Mouse (Mus musculus): ENCODE measurements at regions not wholly inside any gene's neighbourhood (a gene's known extent, or its start where the extent isn't known, plus 50 kb on each side); places are given as distances from the start of the nearest gene placed in this dataset.

DNA sequence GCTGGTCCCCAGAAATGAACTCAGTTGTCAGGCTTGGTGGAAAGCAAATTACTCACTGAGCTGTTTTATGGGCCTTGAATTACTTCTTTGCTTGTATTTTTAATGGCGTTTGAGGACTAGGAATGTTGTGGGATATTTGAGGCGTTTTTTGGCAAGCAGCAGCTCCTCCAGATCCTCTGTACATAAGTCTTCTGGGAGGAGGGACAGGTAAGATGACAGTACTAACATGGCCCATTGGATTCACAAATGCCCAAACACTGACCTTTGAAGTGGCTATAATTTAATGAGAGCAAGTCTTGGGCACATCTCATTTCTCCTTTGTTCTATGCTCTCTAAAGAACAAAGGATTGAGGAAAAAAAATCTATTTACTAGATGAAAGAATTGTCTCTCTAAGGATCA, 286.3 kb downstream of the Gm21750 start:
- intact Hi-C loops (cut with DNase I) = no loop called here
- DNase-seq = no peak

DNA sequence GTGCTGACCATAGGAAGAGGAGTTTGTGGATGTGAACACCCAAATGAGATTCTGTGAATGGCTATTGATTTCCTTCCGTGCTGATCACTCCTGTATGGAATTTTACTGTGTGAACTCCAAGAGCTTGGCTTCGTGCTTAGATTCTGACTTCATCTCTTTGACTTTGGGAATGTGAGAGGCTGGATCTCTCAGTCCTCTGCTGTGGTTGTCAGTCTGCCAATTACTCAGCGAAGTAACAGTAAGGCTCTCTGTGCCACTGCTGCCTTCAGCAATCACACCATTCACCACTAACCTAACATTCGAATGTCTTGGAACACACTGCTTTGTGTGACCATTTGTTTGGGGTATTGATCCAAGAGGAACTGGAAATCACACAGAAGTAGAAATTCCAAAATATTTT, 291.5 kb downstream of the Gm21750 start:
- DNase-seq = no peak
- intact Hi-C loops (cut with DNase I) = no loop called here

DNA sequence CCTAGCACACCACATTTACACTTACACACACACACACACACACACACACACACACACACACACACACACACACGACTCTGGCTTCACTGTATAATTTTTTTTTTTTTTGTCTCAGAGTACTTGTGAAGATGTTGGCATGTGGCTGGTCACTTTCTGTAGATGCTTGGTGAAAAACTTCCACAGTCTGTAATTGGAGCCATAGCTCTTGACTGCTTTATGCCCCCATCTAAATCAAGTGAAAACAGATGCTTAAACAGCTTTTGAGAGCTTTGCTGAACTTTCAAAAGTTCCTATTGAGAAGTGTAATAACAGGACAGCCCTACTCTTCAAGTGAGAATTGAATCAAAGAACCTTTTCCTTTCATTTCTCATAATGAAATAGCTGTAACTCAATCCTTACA, 317.7 kb downstream of the Gm21750 start:
- intact Hi-C loops (cut with DNase I) = no loop called here
- no peak for DNase-seq

DNA sequence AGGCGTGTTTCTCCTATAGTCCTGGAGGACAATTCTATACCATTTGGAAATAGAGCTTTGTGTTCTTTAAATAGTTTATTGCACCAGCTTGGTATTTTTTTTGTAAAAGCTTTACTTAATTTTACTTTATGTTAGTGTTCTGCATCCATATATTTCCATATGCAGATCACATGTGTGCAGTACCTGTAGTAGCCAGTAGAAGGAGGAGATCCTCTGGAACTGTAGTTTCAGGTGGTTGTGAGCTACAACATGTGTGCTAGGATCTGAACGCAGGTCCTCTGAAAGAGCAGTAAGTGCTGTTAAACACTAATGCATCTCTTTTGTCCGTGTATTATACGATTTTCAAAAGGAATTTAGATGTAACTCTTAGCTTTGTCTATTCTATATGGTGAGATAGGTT, 335.2 kb downstream of the Gm21750 start:
- intact Hi-C loops (cut with DNase I) = no loop called here
- DNase-seq = no peak

DNA sequence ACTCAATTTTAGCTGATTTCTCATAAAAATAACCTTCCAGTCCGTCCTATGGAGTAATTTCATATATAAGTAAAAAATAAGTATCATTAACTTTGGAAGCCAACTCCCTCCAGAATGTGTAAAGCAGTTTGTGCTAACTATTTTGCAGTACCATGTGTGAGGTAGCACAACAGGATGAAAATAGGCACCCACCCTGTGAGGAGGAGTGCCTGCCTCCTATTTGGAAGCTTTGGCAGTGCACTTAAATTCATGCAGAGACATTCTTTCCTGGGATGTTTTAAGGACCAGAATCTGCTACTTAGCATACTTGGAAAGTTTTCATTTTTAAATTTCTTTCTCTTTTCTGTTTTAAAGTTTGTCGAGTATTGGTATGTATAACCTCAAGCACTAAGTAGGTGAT, 336.8 kb downstream of the Gm21750 start:
- intact Hi-C loops (cut with DNase I) = no loop called here
- no peak for DNase-seq

DNA sequence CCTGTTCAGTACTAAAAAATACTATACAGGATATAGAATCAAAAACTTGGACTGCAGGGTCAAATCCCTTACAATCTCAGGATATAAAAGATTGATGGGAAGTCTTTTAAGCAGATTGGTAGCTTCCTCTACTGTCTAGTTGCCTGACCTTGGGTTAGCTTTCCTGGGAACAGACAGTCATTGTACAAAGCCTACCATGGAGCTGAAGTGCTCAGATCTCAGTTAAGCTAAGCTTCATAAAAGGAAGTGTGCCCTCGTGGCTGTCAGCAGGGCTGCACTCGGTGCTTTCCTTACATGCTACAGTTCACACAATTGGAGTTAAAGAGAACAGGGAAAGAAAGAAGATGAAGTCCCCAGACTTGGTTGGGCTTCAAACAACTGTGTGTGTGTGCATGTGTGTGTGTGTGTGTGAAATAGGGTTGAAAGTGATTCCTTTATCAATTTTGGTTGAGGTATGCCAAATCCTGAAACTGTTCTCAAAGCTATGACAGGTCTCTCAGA, 338.4 kb downstream of the Gm21750 start:
- intact Hi-C loops (cut with DNase I) = no loop called here
- DNase-seq = no peak

DNA sequence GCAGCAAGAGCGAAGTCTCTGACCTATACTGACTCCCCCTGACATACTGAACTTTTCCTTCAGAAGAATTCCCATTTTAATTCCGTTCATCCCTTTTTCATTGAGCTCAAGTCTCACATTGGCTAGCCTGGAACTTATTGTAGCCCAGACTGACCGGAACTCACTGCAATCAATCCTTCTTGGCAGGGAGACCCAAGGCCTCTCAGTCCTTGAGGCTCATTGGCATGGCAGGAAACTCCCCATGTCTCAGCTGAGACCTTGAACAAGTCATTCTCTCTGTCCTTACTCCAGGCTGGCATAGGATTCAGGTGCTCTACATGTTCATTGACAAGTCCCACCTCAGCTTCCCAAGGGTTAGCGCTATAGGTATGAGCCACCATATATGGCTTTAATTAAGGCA, 345.9 kb downstream of the Gm21750 start:
- intact Hi-C loops (cut with DNase I) = no loop called here
- no peak for DNase-seq

DNA sequence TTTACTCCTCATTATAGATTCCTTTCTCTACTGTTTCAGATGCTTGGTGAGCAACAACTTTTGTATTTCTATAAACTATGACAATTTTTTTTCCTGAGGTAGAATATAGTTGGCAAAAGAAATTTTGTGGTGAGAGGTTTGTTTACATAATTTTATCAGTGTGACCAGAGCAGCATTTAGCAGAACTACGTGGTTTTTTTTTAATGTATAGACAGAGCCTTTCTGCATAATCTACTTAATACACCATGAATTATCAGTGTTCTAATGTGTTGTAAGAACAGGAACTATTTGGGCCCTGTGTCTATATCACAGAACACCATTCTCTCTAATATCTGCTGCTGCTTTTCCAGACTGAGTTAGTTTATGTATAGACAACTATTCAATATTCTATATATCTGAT, 350.5 kb downstream of the Gm21750 start:
- intact Hi-C loops (cut with DNase I) = no loop called here

DNA sequence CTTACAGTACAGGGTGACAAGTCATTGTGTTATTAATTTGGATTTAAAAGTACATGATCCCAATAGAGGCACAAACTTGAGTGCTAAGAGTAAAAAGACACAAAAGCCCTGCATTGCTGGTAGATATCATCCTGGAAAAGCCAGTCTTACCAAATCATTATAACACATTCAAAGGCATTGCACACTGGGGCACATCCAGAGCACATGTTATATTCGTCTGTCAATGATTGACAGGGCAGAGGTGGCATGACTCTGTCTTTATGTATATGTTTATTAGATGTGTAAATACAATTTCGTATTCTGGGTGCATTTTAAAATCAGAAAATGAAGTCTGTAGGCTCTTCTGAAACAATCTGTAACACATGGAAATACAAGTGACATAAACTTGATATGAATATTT, 358.4 kb downstream of the Gm21750 start:
- DNase-seq = no peak
- intact Hi-C loops (cut with DNase I) = no loop called here

More for the DNA sequence above, 350.5 kb downstream of the Gm21750 start:
- DNase-seq = no peak

DNA sequence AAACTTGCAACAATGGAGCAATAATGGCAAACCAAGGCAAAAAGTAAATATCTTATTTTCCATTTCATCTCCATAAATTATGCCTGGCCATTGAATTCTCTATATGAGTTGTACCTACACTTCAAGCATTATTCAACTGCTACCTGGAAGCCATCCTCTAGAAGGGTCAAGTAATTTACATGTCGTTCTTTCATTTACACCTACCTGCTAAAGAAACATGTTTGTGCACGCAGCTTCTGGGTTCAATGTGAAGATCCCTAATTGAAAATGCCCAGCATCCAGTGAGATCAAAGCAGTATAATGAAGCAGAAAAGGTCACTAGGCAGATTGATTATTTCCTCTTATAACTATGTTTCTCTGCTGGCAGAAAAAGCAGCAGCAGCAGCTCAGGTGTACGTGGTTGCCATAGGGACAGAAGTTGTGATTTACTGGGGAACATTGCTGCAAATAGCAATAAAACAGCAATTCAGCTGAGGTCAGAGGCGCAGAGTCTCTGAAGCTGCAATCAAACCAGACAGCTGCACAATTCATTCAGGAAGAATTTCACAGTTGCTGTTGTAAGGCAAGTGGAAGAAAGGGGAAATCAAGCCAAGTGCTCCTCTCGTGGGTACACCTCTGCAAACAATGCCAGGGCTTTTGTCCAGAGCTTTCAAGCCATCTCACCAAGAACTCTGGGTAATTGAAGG, 386.1 kb downstream of the Gm21750 start:
- DNase-seq = no peak
- intact Hi-C loops (cut with DNase I) = no loop called here

DNA sequence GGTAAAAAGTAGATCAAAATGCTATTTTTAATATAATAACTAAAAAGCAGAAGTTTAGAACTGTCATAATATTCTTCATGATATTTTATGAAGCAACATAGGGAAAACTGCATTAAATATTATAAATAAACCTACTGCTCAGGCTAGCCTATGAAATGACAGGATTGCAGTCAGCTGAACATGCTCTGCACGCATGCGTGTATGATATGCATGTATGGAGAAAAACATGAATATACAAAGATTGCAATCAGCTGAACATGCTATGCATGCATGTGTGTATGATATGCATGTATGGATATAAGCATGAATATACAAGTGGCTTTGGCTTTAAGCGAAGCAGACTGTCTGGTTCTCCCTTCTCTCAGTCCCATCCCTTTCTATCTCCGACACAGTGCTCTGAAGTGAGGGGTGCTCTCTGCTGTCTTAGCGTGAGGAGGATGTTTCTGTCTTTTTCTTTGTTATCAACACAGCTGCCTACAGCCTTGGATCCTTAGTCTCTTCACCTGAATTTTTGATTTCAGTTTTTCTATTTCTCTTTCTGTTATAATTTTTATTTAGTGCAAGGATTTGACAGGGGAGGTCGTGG, 386.8 kb downstream of the Gm21750 start:
- intact Hi-C loops (cut with DNase I) = no loop called here
- no peak for DNase-seq

DNA sequence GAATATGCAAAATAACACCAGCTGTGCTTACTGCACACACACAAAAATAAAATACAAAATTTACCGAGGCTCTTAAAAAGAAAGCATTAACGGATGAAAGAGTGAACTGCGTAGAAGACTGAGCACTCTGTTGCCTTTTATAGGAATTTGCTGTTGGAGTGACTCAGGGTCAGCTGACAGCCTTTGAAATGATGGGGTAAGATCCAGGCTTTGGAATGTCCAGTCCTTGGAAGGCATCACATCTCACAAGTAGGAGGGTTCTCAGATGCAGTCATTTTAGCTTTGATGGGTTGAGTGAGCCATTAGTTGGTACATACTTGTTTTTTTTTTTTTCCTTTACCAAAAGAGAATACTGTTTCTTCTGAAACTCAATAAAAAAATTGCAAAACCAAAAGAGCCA, 387.4 kb downstream of the Gm21750 start:
- DNase-seq = no peak
- intact Hi-C loops (cut with DNase I) = no loop called here

DNA sequence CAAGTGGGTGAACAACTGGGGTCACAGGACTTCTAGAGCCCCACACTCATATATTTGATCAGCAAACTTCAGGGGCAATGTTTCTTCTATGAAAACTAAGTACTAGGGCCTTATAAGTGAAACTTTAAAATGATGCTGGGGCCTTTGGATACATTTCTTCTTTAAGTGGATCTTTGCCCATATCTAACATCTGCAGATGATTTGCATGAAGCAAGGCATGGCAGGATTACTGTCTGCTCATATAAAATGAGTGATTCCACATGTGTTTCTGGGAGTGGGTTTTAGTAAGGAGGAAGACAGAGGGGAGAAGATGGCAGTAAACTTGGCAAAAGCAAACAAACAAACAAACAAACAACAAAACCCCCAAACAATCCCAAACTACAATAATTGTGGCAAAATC, 405.0 kb downstream of the Gm21750 start:
- intact Hi-C loops (cut with DNase I) = no loop called here
- no peak for DNase-seq

DNA sequence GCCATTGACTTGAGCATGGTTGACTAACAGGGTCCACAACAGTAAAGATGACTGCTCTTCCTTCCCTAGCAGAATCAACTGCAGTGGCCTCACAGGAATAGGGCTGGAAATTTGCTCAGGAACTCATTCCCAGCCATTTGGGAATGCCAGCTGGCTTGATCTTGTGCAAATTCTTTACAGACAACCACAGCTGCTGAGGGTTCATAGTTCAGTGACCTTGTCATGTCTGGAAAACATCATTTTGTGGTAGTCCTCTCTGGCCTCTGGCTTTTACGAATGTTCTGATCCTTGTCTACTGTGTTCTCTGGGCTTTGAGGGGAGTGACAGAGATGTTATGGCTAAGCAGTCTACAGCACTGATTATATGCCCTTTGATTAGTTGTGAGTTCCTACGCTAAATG, 432.0 kb downstream of the Gm21750 start:
- DNase-seq = no peak
- intact Hi-C loops (cut with DNase I) = no loop called here

DNA sequence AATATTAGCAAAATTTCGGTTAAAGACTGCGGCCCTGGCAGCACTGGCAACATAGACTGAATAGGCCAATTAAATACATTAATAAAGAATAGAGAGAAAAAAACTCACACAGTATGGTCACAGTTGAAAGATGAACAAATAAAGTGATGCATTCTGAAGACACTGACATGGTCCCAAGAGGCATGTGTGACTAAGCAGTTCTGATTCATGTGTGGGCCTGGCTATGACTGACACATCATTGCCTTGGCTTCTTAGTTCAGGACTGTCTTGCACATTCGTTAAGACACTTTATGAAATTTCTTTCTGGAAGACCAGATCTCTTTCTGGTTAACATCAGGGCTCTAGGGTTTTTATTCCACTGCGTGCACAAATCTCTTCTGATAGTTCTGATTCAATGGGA, 438.7 kb downstream of the Gm21750 start:
- no peak for DNase-seq
- intact Hi-C loops (cut with DNase I) = no loop called here

DNA sequence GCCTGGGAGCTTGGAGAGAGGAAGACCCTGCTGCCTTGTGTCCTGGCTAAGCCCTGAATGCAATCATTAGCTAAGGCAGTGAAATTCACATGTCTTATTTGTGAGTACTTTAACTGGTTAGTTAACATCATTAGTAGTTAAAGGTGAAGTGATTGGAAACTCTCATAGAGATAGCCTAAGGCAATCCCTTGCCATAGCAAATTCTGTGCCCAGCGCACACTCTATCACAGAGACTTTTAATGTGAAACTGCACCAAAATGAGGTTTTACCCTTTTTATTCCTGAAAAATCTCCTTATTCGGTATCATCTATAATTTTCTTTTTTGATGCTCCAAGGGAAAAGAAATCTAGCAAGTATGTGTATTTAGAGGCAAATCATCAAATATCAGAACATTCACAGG, 451.6 kb downstream of the Gm21750 start:
- no peak for DNase-seq
- intact Hi-C loops (cut with DNase I) = no loop called here

DNA sequence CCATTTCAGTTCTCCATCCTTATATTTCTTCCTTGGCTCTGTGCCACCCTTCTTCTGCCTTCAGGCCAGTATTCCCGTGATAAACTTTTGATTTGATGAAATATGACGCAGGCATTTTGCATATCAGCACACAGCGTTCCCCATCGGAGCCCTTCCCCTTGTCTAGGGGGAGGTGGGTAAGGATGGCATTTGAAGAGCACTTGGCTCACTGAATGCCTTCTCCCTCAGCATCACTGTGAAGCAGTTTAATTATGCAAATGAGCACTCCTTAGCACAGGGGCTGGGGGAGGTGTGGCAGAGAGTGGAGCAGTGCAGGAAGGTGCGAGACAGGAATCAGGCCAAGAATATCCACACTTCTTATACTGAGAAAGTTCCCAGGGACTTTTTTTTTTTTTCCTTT, 452.1 kb downstream of the Gm21750 start:
- intact Hi-C loops (cut with DNase I) = no loop called here
- no peak for DNase-seq

DNA sequence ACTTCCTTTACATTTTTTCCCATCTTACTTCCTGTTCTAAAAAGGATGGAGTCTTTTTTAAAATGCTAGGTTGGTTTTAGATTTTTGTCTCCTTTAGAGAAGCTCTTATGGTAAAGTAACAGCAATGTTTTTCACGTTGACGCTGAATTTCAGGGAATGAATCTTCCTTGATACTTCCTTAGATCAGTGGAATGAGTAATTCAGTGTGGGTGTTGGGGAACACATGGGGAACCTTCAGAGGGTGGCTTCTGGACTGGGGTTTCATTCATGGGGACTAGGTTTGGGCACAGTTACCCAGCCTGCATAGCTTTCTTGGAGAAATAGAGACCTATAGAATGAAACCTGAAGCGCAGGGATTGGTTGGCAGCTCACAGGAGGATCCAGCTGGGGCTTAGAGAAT, 452.5 kb downstream of the Gm21750 start:
- intact Hi-C loops (cut with DNase I) = no loop called here
- no peak for DNase-seq

DNA sequence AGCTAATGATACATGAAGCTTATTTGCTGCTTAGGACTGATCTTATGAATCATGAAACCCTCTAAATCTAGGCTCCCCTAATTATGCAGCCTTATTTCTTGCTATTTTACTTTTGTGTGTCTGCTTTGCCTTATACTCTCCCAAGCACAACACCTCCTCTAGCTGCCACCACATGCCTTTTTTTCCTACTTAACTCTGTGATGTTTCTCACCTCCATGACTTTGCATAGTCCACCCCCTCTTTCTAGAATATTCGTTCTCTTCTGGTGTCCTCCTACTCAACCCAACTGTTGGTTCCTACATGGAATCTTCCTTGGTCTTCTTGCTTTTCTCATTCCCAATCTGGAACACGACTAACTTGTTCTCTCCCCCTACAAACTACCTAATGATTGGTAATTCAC, 456.7 kb downstream of the Gm21750 start:
- intact Hi-C loops (cut with DNase I) = no loop called here

DNA sequence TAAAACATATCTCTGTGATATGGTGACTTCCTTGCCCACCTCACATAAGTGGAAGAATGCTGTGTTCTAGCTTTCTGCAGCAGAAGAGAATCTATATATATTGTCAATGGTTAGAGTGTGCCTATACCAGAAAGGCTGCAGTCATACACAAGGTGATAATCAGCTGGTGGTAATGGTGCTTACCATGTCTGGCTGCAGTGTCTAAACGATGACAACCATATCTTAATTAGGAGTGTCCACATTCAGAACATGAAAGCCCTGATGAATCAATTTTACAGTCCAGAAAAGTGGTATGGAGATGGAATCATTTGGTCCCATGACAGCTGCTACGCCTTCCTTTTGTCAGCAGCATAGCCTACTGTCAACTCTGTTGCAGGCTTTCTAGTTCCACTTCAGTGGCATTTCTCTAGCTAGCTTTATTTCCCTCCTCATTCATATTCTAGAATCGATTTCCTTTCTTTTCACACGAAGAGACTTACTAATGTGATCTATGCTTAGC, 484.2 kb downstream of the Gm21750 start:
- no peak for DNase-seq
- intact Hi-C loops (cut with DNase I) = no loop called here

More for the DNA sequence above, 456.7 kb downstream of the Gm21750 start:
- DNase-seq = no peak

DNA sequence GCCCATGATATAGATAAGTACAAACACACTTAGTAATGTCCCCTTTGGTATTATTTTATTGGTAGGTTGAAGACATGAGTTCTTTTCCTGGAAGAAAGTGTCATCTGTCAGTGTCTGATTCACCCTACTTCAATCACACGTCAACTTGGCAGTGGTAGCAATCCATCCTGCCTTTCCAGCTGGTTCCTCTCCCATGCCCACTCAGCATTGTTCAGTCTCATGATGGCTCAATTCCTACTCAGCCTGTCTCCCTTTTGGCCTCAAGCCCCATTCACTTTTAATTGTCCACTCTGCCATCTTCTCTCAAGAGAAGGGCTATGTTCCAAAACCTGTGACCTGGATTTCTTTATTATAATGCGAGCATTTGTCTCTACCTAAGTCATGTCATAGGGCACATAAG, 474.4 kb upstream of the Htr2a start:
- intact Hi-C loops (cut with DNase I) = no loop called here
- DNase-seq = no peak

DNA sequence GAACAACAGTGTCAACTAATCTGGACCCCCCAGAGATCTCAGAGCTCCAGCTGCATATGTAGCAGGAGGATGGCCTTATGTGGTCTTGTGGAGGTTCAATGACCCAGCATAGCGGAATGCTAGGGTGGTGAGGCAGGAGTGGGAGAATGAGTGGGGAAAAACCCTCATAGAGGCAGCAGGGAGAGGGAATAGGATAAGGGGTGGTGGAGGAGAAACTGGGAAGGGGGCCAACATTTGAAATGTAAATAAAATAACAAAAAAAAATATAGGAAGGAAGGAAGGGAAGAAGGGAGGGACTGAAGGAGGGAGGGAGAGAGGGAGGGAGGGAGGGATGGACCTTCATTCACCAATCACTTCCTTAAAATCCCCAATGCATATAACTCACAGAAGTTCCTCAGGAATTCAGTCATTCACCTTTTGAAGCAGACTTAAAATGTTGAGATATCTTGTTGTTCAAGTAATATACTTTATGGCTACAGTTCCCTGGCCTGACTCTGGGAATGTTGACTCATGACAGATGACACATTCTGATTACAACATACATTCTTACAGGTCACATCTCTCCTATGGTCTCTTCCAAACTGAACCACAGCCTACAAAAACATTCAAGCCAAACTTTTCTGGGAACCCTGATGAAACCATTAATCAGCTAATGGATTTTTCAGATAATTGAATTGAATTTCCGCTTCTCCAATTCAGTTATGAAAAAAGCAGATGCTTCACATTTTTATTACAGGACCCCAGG, 471.3 kb upstream of the Htr2a start:
- no peak for DNase-seq
- intact Hi-C loops (cut with DNase I) = no loop called here

All from gastrocnemius, postnatal 36 days (tissue).